Mouse (Mus musculus): Measurements from ENCODE around the gene Amd1. TPM values are rescaled to one million over a fixed set of nuclear protein-coding genes. Genes with fewer than 3 reads are reported as not detected.

The Amd1 gene
- polyA plus RNA-seq, 2 experiments from 2014 or later, result 57.9 to 78.4 TPM

DNA sequence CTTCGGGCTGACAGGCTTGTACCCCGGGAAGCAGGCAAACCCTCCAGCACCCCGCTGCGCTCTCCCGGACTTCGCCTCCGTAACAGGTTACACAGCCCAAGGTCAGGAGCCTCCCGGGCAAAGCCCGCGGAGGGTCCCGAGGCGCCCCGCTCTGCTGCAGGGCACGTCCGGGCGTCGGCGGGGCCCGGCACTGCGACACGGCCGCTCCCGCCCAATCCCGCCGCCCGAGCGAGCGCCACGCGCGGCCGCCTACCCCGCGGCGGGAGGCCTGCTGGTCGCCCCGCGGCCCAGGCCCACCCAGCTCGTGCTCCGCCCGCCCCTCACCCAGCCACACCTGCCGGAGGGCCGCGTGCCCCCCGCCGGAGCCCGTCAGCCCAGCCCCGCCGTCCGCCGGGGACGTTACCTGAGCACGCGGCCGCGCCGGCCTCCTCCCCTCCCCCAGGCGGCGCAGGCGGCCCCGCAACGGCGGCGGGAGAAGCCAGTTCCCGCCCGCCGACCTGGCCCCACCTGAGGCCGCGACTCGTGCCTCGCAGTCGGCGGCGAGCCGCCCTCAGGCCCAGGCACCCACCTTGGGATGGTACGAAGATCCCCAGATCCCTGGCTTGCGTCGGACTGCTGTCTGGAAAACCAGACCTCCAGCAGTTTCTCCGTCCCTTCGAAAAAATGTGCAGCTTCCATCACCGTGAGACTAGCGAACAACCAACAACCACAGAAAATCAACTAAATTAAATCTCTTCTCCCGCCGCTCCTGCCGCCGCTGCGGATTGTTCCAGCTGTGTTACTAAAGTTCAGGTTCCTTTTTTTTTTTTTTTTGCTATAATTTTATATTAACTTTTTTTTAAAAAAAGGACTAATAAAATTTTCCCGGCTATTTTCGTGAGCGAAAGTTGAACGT, 558 bp downstream of the Amd1 start:
- ATAC-seq, result peak; percentile 14

GRCm38 (mm10) chr10:40300648-40301171, 1.3 kb downstream of the Amd1 start:
- ATAC-seq, result peak; percentile 11

DNA sequence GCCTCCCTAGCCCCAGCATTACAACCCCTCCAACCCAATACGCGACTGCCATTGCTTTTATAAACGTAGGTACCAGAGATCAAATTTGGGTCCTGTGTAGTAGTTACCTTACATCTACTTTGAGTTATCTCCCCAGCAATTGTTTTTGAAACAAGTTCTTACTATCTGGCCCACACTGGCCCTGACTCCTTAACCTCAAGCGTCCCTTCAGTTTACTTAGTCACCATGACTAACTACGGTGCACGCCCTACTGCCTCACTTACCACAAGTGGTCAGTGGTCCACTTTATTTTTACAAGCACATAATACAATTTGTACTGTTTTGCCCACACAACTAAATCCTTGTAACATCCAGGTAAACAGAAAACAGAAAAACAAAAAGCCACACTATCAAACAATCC, 9.3 kb downstream of the Amd1 start:
- no peak for ATAC-seq

DNA sequence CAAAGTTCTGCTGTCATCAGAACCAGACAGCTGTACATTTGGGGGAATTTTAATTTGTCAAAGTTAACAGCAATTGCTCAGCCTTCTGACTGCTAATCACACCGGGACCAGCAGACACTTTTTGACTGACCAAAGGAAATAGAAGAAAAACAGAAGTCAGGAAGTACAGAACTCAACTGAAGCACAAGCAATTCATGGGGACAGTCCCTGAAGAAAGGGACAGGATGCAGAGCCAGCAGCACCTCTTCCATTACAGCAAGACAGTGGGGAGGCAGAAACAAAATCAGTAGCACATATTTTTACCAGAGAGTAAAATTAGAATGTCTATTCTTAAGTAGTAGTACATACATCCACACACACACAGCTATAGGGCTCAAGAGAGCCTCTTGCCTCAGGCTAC, 15.2 kb downstream of the Amd1 start:
- peak; percentile 89 for ATAC-seq

- ATAC-seq, result no peak
These were observed 16.4 kb downstream of the Amd1 start for GRCm38 (mm10) chr10:40285571-40285970.

DNA sequence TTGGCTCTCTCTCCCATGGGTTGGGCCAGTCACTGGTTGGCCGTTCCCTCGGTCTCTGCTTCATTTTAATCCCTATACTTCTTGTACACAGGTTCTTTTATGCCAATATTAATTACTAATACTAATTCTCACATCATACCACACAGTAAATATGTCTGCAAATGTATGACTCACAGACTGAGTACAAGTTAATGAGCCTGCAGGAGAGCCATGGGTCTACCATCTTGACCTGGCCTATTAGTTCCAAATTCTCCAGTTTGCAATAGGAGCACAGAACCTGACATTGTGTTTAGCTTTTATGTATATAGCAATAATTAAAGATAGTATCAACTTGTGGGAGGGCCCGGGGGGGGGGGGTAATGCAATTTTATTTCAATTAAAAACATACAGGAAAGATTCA, 17.0 kb downstream of the Amd1 start:
- no peak for ATAC-seq

DNA sequence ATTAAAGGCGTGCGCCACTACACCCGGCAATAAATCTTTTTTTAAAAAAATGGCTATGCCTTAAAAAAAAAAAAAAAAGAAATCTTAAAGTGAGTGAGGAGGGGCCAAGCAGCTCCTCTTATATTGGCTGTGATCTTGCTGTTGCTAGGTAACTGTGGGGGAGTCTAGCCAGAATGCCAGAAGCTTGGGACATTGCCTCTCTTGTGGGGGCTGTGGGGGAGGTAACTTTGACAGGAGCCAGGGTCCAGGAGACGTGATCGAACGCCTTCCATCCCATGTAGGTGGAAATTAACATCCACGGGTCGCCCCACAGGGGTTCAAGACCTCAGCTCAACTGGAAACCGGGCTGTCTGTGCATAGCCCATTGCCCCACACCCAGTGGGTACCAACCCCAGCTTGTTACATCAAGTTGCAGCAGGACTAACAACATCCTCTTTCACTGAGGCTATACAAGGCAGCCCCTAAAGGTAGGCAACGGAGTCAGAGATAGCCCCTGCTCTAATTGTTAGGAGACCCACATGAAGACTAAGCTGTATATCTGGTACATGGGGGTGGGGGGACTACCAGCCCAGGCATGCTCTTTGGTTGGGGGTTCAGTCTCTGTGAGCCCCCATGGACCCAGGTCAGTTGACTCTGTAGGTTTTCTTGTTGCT, 17.7 kb downstream of the Amd1 start:
- no peak for ATAC-seq

GRCm38 (mm10) chr10:40283636-40284035, 18.4 kb downstream of the Amd1 start:
- no peak for ATAC-seq

DNA sequence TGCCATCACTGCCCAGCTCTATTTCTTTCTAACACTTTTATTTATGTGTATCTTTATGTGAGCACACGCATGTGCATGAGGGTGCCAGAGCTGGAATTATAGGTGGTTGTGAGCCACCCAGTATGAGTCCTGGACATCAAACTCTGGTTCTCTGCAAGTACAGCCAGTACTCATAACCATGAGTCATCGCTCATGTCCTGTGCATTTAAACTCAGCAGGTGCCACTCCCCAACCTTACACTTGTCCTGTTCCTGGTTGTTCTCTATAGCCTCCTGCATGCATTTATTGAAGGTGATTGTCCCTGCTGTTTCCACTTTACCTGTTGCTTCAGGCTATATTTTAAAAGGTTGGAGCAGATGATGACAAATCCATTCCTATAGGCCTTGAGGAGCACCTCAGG, 20.4 kb downstream of the Amd1 start:
- no peak for ATAC-seq

DNA sequence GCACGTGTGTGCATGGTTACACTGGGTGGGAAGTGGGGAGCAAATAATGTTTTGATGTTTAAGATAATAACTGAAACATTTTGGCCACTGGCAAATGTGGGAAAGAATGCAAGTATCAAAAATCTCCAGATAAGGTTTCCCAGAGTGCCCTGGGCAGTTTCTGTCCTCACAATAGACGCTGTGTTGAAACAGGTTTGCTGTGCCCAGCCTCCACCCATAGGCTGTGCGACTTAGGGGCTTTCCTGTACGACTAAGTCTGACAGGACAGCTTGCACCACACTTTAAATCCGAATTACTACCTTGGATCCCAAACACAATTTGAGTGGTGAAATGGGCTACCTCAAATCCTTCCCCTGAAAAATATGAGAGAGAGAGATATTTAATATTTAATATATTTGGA, 23.7 kb downstream of the Amd1 start:
- no peak for ATAC-seq

DNA sequence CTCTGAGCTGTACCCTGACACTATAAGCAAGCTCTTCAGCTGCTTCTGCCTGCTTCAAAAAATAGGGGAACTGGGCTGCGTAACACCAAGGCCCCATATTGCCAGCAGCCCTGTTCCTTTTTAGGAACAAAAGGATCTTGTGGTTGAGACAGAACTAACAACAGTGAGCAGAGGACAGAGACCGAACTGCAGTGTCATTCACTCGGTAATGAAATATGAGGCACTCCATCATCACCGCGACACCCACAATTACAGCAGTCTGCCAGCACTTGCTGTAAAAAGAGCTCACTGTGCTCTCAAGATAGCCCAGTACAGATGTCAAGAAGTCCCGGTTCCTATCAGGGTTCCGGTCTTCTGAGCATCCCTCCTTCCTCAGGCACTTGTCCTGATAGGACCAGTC, 26.0 kb downstream of the Amd1 start:
- no peak for ATAC-seq

- no peak for ATAC-seq
These were observed 28.0 kb downstream of the Amd1 start for GRCm38 (mm10) chr10:40273938-40274337.

DNA sequence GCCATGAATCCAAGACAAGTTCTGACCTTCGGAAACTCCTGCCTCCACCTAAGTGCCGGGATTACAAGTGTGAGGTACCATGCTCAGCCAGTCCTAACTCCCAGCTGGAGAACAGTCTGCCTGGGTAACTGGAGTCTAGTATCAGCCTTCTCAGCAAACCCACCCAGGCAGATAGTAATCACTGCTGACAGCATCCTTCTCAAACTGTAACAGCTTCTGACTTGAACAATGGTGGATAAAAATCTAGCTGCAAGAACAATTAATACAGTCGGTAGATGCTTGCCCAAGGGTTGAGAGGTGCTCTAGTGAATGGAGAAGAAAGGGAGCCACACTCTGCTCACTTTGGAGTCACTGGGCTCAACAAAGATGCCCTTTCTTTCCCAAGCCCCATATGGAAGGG, 30.8 kb downstream of the Amd1 start:
- ATAC-seq, result no peak

DNA sequence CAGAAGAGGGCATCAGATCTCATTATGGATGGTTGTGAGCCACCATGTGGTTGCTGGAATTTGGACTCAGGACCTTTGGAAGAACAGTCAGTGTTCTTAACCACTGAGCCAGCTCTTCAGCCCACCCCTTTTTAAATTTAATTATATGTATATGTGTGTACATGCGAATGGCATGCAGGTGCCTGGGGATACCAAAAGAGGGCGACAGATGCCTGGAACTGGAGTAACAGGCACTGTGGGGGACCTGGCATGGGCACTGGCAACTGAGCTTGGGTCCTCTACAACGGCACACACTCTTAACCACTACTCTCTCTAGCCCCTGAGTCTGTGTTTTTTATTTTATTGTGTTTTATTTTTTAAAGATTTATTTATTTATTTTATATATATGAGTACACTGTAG, 37.1 kb downstream of the Amd1 start:
- no peak for ATAC-seq

GRCm38 (mm10) chr10:40263691-40264090, 38.3 kb downstream of the Amd1 start:
- no peak for ATAC-seq

- ATAC-seq, result no peak
These were observed 39.8 kb downstream of the Amd1 start for GRCm38 (mm10) chr10:40262200-40262599.

- ATAC-seq, result no peak
These were observed 41.7 kb downstream of the Amd1 start for GRCm38 (mm10) chr10:40260305-40260704.

GRCm38 (mm10) chr10:40259542-40259941, 42.4 kb downstream of the Amd1 start:
- no peak for ATAC-seq

- ATAC-seq, result no peak
These were observed 43.0 kb downstream of the Amd1 start for GRCm38 (mm10) chr10:40258976-40259375.

- ATAC-seq, result peak; percentile 67
These were observed 43.5 kb downstream of the Amd1 start for GRCm38 (mm10) chr10:40258401-40258966.

DNA sequence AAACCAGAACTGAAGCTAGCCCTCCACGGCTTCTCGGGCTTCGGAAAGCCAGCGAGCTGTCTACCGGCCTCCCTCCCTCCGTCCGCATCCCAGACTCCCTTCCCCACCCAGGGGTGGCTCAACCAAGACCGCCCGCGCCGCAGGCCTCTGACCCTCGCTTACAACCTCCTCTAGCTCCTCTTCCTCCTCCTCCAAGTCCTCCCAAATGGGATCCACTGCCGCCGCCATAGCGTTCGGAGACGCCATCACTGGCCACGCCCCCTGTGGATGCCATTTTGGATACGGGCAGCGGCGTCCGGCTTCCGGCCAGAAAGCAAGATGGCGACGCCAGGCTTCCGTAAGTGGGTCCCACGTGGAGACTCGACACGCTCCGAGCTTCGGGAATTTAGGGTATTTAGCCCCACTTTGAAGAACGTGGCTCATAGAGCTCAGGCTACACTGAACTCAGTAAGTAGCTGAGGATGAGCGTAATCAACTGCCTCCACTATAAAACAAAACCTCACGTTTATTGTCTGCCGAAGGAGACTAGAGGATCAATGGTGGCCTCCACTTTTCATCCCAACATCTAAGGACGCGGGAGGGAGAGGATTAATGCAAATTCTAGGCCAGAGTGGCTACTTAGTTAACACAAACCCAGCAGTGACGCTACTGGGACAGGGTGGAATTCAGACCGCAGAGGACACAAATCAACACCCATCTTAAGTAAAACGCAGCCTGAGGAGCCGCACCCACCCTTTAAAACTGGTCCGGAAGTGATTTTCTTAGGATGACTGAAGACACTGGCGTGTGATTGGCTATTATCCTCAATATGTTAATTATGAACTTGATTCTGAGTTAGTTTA, 44.4 kb downstream of the Amd1 start, which contains the start of gene Gtf3c6:
Gtf3c6 (minus strand) TSS at position 695 of the 842 bp plus-strand sequence.
- peak; percentile 79 for ATAC-seq

DNA sequence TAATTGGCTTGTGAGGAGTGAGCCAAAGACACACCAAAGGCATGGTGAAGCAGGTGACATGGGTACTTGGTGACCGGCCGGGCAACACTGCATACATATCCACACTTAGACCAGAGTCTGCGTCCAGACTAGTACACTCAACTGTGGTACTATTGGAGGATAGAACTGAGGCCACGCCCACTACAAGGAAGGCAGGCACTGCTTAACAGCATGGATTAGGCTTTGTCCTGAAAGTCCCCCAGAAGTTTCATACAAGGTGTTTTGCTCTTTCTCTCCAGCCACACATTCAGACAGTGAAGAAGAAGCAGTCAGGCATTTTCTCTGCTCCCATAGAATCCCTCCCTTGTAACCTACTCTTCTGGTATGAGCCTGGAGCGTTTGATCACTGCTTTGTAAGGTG, 45.3 kb downstream of the Amd1 start:
- no peak for ATAC-seq

All from activated CD4-positive, CD25-positive, alpha-beta regulatory T cell, adult 4 months (primary cell).